Mouse (Mus musculus) v-Abl transformed pro-B cells (cell line): ENCODE measurements around the gene Nfx1.

Source experiments
- in situ Hi-C, 2 experiments: fragments of 400-800 bp; cut with MboI; formaldehyde crosslinking; loops; one replicate each; pipeline ENCODE4 v1.15.1; 2025; ENCODE audit not compliant: unreplicated experiment in 2 of 2

Gene Nfx1

DNA sequence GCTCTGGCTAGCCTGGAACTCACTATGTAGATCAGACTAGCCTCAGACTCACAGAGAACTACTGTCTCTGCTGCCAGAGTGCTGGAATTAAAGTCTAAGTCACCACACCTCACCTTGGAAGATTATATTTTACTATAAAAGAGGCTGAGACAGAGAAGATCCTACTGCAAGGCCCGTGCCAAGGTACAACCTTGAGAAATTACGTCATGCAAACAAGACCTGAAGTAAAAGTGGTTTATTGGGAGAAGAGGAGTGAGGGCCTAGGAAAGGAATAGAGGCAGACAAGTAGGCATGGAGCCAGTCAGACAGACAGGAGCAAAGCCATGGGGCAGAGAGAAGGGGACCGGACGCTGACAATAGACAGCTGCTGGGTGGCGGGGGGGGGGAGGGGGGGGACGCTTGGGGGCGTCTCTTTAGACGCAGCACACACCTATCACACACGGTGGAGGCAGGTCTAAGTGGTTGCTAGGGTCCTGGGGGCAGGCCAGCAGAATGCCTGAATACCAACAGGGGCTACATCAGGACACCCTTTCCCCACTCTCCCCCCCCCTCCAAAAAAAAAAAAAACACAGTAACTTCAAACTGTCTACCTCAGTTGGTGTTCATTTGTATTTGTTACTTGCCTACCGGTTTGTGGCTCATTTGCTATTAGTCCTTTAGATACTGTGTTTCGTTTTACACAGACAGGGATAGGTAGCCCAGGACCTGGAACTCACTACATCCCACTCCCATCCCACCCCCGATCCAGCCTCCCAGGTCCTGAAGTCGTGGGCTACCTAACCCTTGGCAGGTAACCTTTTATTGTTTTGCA is 720 bp upstream of the Nfx1 start:
- in situ Hi-C loops: loop anchor here in 1 of 2 experiments (25.0 kb wide), 1 partner anchor 708 kb away; the partner anchor contains the start of genes Smim27 and Topors

DNA sequence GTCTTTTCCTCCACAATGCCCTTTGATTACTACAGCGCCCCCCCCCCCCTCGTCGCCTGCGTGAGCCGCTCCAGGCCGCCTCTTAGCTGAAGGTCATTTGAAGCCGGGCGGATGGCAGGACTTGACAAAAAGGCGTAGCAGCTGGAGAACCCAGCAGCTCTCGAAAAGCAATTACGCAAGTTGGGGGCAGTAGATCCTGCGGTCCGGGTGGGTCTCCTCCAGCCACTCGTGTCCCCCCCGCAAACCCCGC is 189 bp upstream of the Nfx1 start:
- in situ Hi-C loops: loop anchor here in 1 of 2 experiments (25.0 kb wide), 1 partner anchor 708 kb away; the partner anchor contains the start of genes Smim27 and Topors

- in situ Hi-C loops: loop anchor here in 1 of 2 experiments (25.0 kb wide), 1 partner anchor 709 kb away; the partner anchor contains the start of genes Smim27 and Topors
Observed at GRCm38 (mm10) chr4:40971744-40972143, 1.0 kb downstream of the Nfx1 start.

DNA sequence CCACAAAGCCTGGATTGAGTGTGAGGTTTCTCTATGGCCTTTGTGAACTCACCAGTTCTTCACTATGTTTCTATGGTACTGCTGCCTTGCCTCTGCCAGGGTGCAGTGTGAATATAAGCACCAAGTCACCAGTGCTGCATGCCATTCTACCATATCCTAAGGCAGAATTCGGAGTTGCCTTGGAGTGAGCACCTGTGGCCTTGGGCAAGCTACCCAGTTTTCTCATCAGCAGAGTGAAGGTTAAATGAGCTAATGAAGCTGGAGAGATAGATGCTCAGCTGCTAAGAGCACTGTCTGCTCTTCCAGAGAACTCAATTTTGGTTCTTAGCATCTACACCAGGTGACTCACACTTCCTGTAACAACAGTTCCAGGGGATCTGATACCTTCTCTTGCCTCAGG is 3.3 kb downstream of the Nfx1 start:
- in situ Hi-C loops: loop anchor here in 1 of 2 experiments (25.0 kb wide), 1 partner anchor 712 kb away; the partner anchor contains the start of genes Smim27 and Topors

GRCm38 (mm10) chr4:40975678-40976077 is 5.0 kb downstream of the Nfx1 start:
- in situ Hi-C loops: no loop called here

DNA sequence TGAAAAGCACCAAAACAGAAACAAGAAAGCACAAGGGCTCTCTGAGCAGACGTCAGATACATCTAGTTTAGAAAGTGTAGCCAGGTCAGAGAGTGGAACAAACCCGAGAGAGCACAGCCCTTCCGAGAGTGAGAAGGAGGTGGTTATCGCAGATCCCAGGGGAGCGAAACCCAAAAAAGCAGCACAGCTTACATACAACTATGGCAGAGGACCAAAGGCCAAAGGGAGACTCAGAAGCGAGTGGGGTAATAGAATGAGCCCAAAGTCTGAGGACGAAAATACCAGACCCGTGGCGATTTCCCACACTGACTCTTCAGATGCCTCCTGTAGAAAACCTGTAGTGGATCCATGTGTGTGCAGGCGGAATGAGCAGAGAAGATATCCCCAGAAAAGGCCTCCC is 5.9 kb downstream of the Nfx1 start:
- in situ Hi-C loops: no loop called here

GRCm38 (mm10) chr4:40979430-40979829 is 8.7 kb downstream of the Nfx1 start:
- in situ Hi-C loops: no loop called here

DNA sequence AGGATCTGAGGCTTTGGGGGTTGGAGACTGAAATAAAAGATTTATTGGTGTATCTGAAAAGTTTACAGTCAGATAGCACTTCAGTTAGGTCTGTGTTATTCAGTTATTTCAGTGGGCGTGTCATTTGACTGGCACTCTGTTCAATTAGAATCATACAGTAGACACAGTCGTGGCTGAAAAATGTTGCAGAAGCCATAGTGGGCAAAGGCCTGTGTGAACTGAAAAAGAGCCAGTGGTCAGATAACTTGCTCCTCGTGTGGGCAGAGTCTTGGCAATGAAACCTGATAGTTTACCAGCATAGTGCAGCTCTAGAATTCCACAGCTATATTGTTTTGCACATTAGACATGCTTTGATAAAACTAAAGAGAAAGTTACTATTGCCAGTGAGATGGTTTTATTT is 11.8 kb downstream of the Nfx1 start:
- in situ Hi-C loops: no loop called here

- in situ Hi-C loops: no loop called here
Observed at GRCm38 (mm10) chr4:40983686-40984085, 13.0 kb downstream of the Nfx1 start.

DNA sequence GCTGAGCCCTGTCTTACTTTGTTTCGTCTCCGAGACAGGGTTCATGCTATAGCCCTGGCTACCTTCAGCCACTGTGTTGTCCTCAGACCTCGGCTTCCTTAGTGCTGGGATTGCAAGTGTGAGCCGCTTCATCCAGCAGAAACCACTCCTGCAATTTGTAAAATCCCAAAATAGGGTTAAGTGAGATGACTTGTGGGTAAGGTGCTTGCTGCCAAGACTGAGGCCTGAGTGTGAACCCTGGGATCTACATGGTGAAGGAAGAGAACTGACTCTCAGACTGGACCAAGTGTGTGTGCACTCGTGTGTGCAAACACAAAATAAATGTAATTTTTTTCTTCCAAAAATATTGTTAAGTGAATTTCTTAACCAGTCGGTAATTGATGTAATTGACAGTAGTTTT is 18.9 kb downstream of the Nfx1 start:
- in situ Hi-C loops: loop anchor here in 1 of 2 experiments (10.0 kb wide), 1 partner anchor 1995 kb away; no protein-coding TSS in a partner anchor

GRCm38 (mm10) chr4:40996302-40996701 is 25.6 kb downstream of the Nfx1 start:
- in situ Hi-C loops: loop anchor here in 1 of 2 experiments (10.0 kb wide), 1 partner anchor 1988 kb away; no protein-coding TSS in a partner anchor

- in situ Hi-C loops: loop anchor here in 1 of 2 experiments (10.0 kb wide), 1 partner anchor 1987 kb away; no protein-coding TSS in a partner anchor
Observed at GRCm38 (mm10) chr4:40997916-40998315, 27.2 kb downstream of the Nfx1 start.

DNA sequence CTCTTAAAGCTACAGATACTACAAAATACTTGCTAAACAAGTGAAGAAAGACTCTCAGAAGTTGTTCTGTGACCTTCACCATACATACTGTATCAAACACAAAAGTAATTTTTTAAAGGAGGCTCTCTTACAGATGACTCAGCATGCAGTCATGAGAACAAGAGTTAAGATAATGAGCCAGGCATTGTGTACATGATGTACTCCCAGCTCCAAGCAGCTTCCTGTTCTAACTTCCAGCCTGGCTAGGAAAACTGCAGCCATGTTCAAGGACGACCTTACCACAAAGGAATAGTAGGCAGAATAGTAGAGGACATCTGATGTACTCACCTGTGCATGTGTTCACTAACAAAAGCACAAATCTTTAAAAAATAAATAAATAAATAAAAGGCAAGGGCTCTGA is 29.6 kb downstream of the Nfx1 start:
- in situ Hi-C loops: no loop called here

DNA sequence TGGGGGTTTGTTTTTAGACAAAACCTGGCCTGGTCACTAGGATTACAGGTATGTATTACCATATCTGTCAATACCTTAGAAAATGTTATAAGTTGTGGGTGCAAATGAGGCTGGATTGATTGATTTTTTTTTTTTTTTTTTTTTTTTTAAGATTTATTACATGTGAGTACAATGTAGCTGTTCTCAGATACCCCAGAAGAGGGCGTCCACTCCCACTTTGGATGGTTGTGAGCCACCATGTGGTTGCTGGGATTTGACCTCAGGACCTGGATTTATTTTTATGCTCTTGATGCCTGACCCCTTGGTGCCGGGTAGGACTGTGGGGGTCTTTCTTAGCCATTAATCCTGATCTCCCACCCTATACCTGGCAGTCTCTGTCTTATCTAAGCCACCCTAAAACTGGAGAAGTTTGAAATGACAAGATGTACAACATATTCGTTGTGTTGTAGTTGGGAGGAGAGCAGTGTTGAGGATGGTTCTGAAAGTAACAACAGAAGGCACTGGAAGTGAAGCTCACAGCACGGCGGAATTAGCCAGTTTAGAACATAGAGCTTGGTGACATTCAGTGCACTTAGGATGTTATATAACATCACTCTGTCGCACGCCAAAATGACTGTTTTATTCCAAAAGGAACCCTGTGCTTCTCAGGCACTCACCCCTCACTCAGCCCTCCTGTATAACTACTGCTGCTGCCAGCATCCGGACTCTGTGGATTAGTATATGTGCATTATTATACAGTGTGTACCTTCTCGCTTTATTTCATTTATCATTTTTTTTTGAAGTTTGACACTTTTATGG is 30.3 kb downstream of the Nfx1 start:
- in situ Hi-C loops: no loop called here

DNA sequence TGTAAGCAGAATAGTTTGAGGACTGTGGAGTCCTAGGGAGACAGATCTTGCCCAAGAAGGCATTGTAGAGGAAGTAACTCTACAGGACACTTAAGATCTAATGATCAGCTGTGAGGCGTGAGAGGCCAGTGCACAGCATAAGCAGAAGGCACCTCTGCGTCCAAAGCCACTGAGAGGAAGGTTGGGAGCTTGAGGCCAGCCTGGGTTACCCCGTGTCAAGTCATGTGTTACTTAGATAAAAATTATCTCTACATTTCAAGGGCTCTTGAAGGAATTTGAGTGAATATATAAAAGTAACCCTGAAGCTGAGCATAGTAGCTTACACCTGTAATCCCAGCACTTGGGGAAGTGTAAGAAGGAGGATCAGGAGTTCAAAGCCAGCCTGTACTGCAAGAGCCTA is 42.6 kb downstream of the Nfx1 start:
- in situ Hi-C loops: no loop called here

DNA sequence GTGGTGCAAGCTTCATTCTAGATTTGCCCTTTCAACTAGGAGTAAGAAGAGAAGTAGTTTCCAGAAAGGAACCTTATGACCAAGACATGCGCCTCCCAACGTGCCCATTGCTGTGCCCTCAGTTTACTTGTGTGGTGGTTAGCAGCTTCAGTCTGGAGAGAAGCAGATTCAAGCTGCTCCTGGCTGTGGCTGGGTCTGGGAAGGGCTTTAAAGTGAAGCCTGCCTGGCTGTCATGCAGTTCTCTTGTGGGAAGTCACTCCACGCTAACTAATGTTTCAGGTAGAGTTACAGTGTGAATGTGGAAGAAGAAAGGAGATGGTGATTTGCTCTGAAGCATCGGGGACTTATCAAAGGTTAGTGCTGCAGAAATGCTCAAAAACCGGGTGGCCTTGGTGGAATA is 45.1 kb downstream of the Nfx1 start:
- in situ Hi-C loops: no loop called here

GRCm38 (mm10) chr4:41021094-41021493 is 50.4 kb downstream of the Nfx1 start:
- in situ Hi-C loops: no loop called here

DNA sequence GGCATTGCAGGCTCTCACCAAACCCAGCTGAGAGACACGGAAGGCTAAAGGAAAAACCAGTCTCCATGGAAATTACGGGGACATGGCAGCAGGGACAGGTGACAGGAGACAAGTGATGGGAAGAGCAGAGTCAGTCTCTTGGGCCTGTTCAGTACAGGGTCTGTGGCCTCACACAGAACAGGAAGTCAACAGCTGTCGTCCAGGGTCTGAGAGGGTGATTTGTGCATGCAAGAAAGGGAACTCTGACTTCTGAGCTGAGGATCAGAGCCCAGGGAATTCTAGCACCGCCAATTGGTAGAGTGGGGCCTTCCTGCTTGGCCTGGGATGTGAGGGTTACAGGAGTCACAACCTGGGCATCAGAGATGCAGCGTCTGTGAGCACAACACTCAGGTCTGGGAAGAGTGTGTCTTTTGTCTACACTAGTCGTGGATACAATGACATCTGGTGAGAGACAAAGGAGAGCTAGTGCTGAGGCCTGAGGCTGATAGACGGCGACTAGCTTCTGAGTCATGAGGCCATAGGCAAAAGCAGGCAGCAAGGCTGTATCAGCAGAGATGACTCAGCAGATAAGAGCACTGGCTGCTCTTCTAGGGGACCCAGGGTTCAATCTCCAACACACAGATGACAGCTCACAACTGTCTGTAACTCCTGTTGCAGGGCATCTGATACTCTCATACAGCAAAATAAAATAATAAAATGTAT is 55.5 kb downstream of the Nfx1 start:
- in situ Hi-C loops: no loop called here

GRCm38 (mm10) chr4:41027872-41028271 is 57.2 kb downstream of the Nfx1 start:
- in situ Hi-C loops: no loop called here

DNA sequence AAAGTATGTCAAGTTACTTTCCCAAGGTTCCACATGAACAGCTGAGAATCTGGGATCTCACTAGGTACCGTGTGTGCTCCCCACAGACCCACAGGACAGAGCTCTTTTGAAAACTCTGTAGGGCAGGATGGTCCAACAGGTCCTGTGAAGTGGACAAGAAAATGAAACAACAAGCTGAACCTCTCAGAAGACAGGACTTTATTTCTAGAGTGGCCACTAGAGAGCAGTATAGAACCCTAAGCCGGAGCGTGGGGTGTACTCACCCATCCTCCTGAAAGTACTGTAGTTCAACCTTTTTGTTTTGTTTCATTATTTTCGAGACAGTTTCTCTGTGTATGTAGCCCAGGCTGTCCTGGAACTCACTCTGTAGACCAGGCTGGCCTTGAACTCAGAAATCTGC is 57.6 kb downstream of the Nfx1 start:
- in situ Hi-C loops: no loop called here

DNA sequence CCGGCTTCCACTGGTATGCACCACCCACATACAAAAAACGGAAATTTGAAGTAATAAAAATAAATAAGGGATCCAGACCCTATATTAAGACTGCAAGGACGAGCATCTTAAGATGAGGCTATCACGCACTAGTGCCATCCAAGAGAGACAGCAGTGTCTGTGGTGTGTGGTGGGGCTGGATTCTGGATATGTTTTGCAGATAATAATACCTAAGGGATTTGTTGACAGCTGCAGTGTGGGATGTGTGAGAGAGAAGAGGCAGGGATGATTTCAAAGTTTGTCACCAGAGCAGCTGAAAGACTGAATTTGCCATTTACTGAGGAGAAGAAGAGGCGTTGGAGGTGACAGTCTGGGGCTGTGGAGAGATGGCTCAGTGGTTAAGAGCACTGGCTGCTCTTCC is 58.7 kb downstream of the Nfx1 start:
- in situ Hi-C loops: no loop called here
